Mouse (Mus musculus): ENCODE data around the gene Ergic1. TPM values are rescaled to one million over a fixed set of nuclear protein-coding genes. Genes with fewer than 3 reads are reported as not detected.

The Ergic1 gene
- total RNA-seq, 2 experiments from 2014 or later = 144 to 149 TPM

DNA sequence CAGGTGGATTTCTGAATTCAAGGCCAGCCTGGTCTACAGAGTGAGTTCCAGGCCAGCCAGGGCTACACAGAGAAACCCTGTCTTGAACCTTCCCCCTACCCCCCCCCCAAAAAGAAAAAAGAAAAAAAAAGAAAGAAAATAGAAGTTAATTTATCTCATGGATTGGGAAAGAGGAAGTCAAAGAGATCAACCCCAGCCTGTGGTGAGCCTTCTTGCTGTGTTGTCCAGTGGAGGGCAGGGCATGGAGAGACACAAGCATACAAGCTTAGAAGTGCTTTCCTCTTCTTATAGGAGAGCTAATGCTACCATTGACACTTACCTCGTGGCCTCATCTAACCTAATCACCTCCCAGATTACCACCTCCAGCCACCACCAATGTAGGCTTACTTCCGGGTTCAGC is 78.5 kb downstream of the Ergic1 start:
- DNase-seq (ENCODE audit: extremely low spot score in 1 of 2, low spot score in 2 of 2) = no peak
- H3K4me3 ChIP-seq = no peak overlapping the region
- intact Hi-C loops (cut with DNase I) = loop anchor here (2.0 kb wide), 2 partner anchors 77 to 131 kb away; partner anchors contain the start of gene Dusp1
- H3K27ac ChIP-seq = no peak overlapping the region
- no peak for TF ChIP-seq CTCF (IDR thresholded peaks at IDR 0.05)

GRCm38 (mm10) chr17:26640286-26640740 is 79.0 kb downstream of the Ergic1 start:
- peak overlapping the region; percentile 1; the same call in 1 of the 2 replicates for H3K27ac ChIP-seq
- H3K4me3 ChIP-seq = no peak overlapping the region
- no peak for TF ChIP-seq CTCF (IDR thresholded peaks at IDR 0.05)
- no peak for DNase-seq (ENCODE audit: extremely low spot score in 1 of 2, low spot score in 2 of 2)
- intact Hi-C loops (cut with DNase I) = no loop called here

GRCm38 (mm10) chr17:26643456-26643855 is 82.2 kb downstream of the Ergic1 start:
- H3K27ac ChIP-seq = peak overlapping the region; percentile 29
- no peak for DNase-seq (ENCODE audit: extremely low spot score in 1 of 2, low spot score in 2 of 2)
- H3K4me3 ChIP-seq = no peak overlapping the region
- intact Hi-C loops (cut with DNase I) = no loop called here
- TF ChIP-seq CTCF (IDR thresholded peaks at IDR 0.05) = no peak

DNA sequence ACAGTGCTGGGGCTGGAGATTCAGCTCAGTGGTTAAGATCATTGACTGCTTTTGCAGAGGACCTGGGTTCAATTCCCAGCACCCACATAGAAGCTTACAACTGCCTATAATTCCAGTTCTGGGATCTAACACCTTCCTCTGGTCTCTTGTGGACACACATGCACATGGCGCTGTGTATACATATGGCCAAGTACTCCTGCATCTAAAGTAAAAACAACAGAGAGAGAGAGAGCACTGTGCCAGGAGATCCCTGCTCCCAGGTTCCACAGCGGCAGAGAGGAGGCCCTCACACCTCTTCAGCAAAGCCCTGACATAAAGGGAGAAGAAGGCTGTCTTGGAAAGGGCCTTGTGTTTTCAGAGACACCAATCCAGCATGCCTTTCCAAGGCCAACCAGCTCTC is 82.7 kb downstream of the Ergic1 start:
- H3K27ac ChIP-seq = peak overlapping the region; percentile 29

DNA sequence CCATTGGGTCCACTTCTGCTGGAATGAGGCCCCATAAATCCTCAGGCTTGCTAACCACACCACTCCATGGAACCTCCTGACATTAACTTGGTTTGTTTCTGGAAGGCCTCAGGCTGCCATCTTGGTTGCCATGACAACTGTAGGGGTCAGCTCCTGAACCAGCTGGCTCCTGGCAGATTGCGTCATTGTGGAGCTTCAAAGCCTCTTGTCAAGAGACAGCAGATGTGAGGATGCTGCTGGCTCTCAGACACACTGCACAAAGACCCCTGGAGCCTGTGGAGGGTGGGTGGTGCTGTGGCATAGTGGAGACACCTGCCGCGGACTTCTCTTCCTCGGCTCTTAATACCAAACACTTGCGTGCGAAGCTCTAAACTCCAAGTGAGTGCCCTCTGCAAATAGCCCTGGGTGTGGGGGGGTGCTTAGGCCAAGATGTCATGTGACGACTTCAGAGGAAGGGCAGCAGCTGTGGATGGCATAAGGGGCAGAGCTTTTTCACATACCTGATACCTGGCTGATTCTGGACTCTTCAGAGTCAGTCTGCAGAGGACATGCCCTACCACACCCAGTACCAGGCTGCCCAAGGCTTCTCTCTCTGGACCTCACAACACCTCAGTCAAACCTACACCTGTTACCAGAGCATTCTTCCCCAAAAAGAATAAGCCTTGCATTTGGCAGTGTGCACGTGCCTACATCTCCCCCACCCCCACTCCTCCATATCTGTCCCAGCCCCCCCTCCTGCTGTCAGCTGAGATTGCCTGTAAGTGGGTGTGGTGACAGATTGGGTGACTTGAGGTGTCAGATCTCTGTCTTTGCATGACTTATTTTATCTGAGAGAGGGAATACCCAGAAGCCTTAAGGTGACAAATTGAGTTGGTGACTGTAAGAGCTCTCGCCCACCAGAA is 83.5 kb downstream of the Ergic1 start:
- DNase-seq (ENCODE audit: extremely low spot score in 1 of 2, low spot score in 2 of 2) = no peak
- Histone ChIP-seq H3K4me3 (no peak overlapping the region), H3K27ac (peak overlapping the region; percentile 66)
- TF ChIP-seq CTCF (IDR thresholded peaks at IDR 0.05) = no peak
- intact Hi-C loops (cut with DNase I) = no loop called here

More for the DNA sequence above, 82.7 kb downstream of the Ergic1 start:
- no peak overlapping the region for H3K4me3 ChIP-seq
- intact Hi-C loops (cut with DNase I) = no loop called here
- DNase-seq (ENCODE audit: extremely low spot score in 1 of 2, low spot score in 2 of 2) = no peak
- no peak for TF ChIP-seq CTCF (IDR thresholded peaks at IDR 0.05)

DNA sequence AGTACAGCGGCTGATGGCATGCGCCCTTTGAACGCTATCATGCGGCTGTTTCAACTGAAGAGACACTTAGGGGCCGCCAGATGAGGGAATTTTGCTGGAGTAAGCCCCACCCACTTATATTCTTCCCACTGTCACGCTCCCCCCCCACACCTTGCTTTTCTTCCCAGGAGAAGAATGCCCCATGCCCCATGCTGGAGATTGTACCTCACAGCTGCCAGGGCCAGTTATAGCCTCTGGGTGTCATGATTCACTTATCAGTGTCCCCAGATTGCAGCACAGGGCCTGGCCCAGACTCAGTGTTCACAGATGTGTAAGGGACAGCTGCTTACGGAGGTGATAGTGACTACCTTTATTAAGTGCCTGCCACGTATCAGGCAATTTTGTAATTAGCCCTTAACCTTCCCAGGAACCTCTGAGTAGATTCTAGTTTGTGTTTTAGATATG is 84.1 kb downstream of the Ergic1 start:
- peak overlapping the region; percentile 58; the same call in 1 of the 2 replicates for H3K27ac ChIP-seq
- no peak for DNase-seq (ENCODE audit: extremely low spot score in 1 of 2, low spot score in 2 of 2)
- intact Hi-C loops (cut with DNase I) = no loop called here
- TF ChIP-seq CTCF (IDR thresholded peaks at IDR 0.05) = no peak
- H3K4me3 ChIP-seq = no peak overlapping the region

DNA sequence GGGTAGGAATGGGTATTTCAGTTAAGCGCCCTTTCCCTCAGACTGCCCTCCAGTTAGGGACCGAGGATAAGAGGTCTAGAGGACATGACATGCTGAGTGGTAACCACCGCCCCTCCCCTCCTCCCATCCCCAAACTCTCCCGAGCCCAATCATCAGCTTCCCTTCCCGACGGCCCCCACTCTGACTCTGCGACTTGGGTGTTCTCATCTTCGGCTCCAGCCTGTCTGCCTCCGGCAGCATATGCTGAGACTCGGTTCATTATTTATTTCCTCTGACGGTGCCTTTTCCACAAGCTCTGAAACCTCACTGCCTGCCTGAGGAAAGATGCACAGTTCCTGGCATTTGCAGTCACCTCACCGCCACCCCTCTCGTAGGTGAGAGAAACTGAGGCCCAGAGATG is 86.0 kb downstream of the Ergic1 start:
- no peak for TF ChIP-seq CTCF (IDR thresholded peaks at IDR 0.05)
- intact Hi-C loops (cut with DNase I) = no loop called here
- Histone ChIP-seq H3K4me3 (no peak overlapping the region), H3K27ac (peak overlapping the region; percentile 22)
- DNase-seq (ENCODE audit: extremely low spot score in 1 of 2, low spot score in 2 of 2) = no peak

DNA sequence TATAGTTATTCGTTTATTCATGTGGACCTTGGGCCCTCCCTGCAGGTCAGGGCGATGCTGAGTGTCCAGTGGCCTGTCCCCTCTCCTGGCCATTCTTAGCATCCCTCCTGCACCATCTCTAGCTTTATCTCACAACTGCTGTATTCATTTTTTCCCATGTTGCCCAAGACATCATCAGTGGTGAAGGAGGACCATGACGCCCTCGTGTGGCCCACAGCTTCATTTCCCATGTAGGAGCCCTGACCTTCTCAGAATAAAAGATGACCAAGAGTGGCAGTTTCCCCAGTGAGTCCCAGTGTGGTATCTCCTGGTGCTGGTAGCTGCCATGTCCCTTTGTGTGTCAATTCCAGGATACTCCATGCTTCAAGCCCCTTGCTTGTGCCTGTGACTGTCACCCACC is 88.3 kb downstream of the Ergic1 start:
- no peak for DNase-seq (ENCODE audit: extremely low spot score in 1 of 2, low spot score in 2 of 2)
- TF ChIP-seq CTCF (IDR thresholded peaks at IDR 0.05) = peak; percentile 5
- Histone ChIP-seq H3K4me3 (no peak overlapping the region), H3K27ac (peak overlapping the region; percentile 80)
- intact Hi-C loops (cut with DNase I) = no loop called here

DNA sequence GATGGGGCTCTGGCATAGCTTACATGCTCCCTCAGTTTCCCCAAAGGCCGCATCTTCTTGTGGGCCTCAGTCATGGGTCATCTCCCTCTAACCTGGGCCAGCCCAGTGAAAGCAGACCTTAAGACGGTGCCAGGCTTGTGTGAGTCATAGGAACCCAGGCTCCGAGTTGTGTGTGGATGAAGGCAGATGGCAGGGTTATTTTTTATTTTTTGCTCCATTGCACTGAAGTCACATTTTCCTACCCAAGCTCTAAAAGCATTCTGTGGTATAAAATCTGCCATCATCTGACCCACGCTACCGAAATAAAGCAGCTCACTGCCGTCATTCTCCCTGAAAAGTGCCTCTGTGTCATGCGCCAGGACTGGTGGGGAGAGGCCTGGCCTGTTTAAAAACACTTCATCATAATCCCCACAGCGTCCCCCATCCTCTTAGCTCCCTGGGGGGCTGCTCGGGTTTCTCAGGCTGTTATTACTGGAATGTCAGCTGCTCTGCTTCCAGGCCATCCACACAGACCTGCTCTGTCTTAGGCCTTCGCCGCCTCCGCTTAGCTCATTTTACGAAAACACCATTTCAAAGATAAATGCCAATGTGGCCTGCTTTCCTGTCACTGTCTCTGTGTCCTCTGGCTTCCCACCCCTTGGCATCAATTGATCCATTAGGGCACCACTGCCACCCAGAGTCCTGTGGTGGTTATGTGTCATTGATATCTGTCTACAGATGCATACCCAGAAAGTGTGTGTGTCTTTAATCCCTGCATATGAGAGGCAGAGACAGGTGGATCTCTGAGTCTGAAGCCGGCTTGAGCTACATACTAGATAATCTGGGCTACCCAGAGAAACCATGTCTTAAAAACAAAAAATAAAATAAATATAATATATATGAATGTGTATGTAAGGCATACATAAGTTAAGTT is 89.4 kb downstream of the Ergic1 start:
- H3K4me3 ChIP-seq = no peak overlapping the region
- intact Hi-C loops (cut with DNase I) = no loop called here
- peak in 1 of 2 experiments; percentile 45 for DNase-seq (ENCODE audit: extremely low spot score in 1 of 2, low spot score in 2 of 2)
- TF ChIP-seq CTCF (IDR thresholded peaks at IDR 0.05) = peak; percentile 28
- peak overlapping the region; percentile 80 for H3K27ac ChIP-seq

- TF ChIP-seq CTCF (IDR thresholded peaks at IDR 0.05) = no peak
- H3K27ac ChIP-seq = no peak overlapping the region
- intact Hi-C loops (cut with DNase I) = no loop called here
- DNase-seq (ENCODE audit: extremely low spot score in 1 of 2, low spot score in 2 of 2) = no peak
- H3K4me3 ChIP-seq = no peak overlapping the region
Observed at GRCm38 (mm10) chr17:26658854-26659572, 97.7 kb downstream of the Ergic1 start.

- intact Hi-C loops (cut with DNase I) = no loop called here
- TF ChIP-seq CTCF (IDR thresholded peaks at IDR 0.05) = no peak
- DNase-seq (ENCODE audit: extremely low spot score in 1 of 2, low spot score in 2 of 2) = no peak
- Histone ChIP-seq H3K4me3 (no peak overlapping the region), H3K27ac (no peak overlapping the region)
Observed at GRCm38 (mm10) chr17:26659573-26659915, 98.3 kb downstream of the Ergic1 start.

Data from left cerebral cortex, adult 2 months (tissue).